Mouse (Mus musculus) CH12.LX (cell line): ENCODE measurements around the gene Prkce. TPM values are rescaled to one million over a fixed set of nuclear protein-coding genes. Genes with fewer than 3 reads are reported as not detected.
A peak's percentile ranks its signal among the peaks of the same experiment; 100 is the strongest.

ENCODE experiments used
- DNase-seq: peaks from one replicate; pipeline ENCODE4 v3.0.0-alpha.2; 2013; ENCODE audit errors: extremely low read depth
- H3K27ac ChIP-seq: 2 replicates; pipeline ENCODE4 v1.5.1; 2012; ENCODE audit warnings: low read depth, mild to moderate bottlenecking, control low read depth, moderate library complexity; ENCODE audit not compliant: insufficient read depth
- H3K27me3 ChIP-seq: replicated peaks from 2 replicates; pipeline ENCODE3; 2012; ENCODE audit warnings: inconsistent platforms
- H3K36me3 ChIP-seq, 2 experiments: replicated peaks in 1 of 2; 2 replicates each; pipeline versions ENCODE3 to v1.6.1; 2012; ENCODE audit warnings: inconsistent platforms in 1 of 2, low read length in 1 of 2, mild to moderate bottlenecking in 1 of 2, mixed read lengths in 1 of 2, moderate library complexity in 1 of 2; ENCODE audit not compliant: control insufficient read depth in 1 of 2, insufficient read depth in 1 of 2
- H3K4me1 ChIP-seq, 2 experiments: 2 replicates each; pipeline ENCODE4 v1.6.1; 2012; ENCODE audit warnings: inconsistent platforms in 1 of 2, moderate library complexity in 1 of 2; ENCODE audit not compliant: insufficient read depth in 2 of 2, control insufficient read depth in 1 of 2
- H3K4me2 ChIP-seq: 2 replicates; pipeline ENCODE4 v1.6.1; 2012; ENCODE audit warnings: low read depth, mild to moderate bottlenecking, control low read depth; ENCODE audit not compliant: poor library complexity, insufficient read depth, severe bottlenecking
- H3K4me3 ChIP-seq, 3 experiments: fragments of 150-350 bp in 1 of 3; sonication (generic) in 1 of 3; replicated peaks in 1 of 3; 2 replicates each; pipeline versions ENCODE3 to v1.5.1; 2011 to 2012; ENCODE audit warnings: low read depth in 2 of 3, low read length in 2 of 3, mild to moderate bottlenecking in 2 of 3, moderate library complexity in 2 of 3, control low read depth in 1 of 3, improper control_type of control experiment in 1 of 3, inconsistent platforms in 1 of 3, mixed read lengths in 1 of 3; ENCODE audit not compliant: poor library complexity in 1 of 3
- H3K79me2 ChIP-seq: replicated peaks from 2 replicates; pipeline ENCODE4 v1.6.1; 2012; ENCODE audit warnings: mild to moderate bottlenecking, moderate library complexity; ENCODE audit not compliant: control insufficient read depth, poor library complexity, insufficient read depth, severe bottlenecking; ENCODE audit errors: extremely low read depth
- H3K9ac ChIP-seq: 2 replicates; pipeline ENCODE4 v1.6.1; 2012; ENCODE audit warnings: low read depth, mild to moderate bottlenecking, control low read depth, moderate library complexity; ENCODE audit not compliant: insufficient read depth
- H3K9me3 ChIP-seq: replicated peaks from 2 replicates; pipeline ENCODE3; 2012; ENCODE audit warnings: low read length, inconsistent platforms, mixed read lengths
- BHLHE40 ChIP-seq: IDR thresholded peaks from 2 replicates; pipeline ENCODE4 v1.6.1; 2011; ENCODE audit warnings: mild to moderate bottlenecking, low read depth, low read length, improper control_type of control experiment
- CHD1 ChIP-seq: IDR thresholded peaks from 2 replicates; pipeline ENCODE4 v1.6.1; 2012; ENCODE audit warnings: low read depth, low read length, improper control_type of control experiment, inconsistent platforms
- CHD2 ChIP-seq: IDR thresholded peaks from 2 replicates; pipeline ENCODE4 v1.6.1; 2011; ENCODE audit warnings: low read length, improper control_type of control experiment
- CTCF ChIP-seq, 2 experiments: IDR thresholded peaks in 1 of 2; conservative IDR thresholded peaks in 1 of 2; 2 replicates each; pipeline ENCODE4 v1.5.1; 2011 to 2012; ENCODE audit warnings: low read depth in 2 of 2, low read length in 2 of 2, improper control_type of control experiment in 1 of 2, inconsistent platforms in 1 of 2, mild to moderate bottlenecking in 1 of 2, moderate library complexity in 1 of 2
- E2F4 ChIP-seq: IDR thresholded peaks from 2 replicates; pipeline ENCODE4 v1.6.1; 2011; ENCODE audit warnings: low read depth, low read length, improper control_type of control experiment; ENCODE audit not compliant: insufficient replicate concordance
- ELF1 ChIP-seq: IDR thresholded peaks from 2 replicates; pipeline ENCODE4 v1.6.1; 2014; ENCODE audit warnings: low read depth, mild to moderate bottlenecking, inconsistent platforms, low read length, improper control_type of control experiment
- EP300 ChIP-seq: IDR thresholded peaks from 2 replicates; pipeline ENCODE4 v1.6.1; 2011; ENCODE audit warnings: low read length, improper control_type of control experiment
- ETS1 ChIP-seq: conservative IDR thresholded peaks from 2 replicates; pipeline ENCODE4 v1.6.1; 2012; ENCODE audit warnings: low read depth, mild to moderate bottlenecking, inconsistent platforms, low read length, improper control_type of control experiment, moderate library complexity
- GABPA ChIP-seq: IDR thresholded peaks from 2 replicates; pipeline ENCODE4 v1.6.1; 2012; ENCODE audit warnings: low read depth, low read length, improper control_type of control experiment, inconsistent platforms; ENCODE audit not compliant: insufficient replicate concordance
- HCFC1 ChIP-seq: IDR thresholded peaks from 2 replicates; pipeline ENCODE4 v1.6.1; 2012; ENCODE audit warnings: low read depth, mild to moderate bottlenecking, inconsistent platforms, low read length, improper control_type of control experiment
- IRF4 ChIP-seq: IDR thresholded peaks from 2 replicates; pipeline ENCODE4 v1.6.1; 2014; ENCODE audit warnings: low read depth, mild to moderate bottlenecking, inconsistent platforms, low read length, improper control_type of control experiment
- JUN ChIP-seq: IDR thresholded peaks from 2 replicates; pipeline ENCODE4 v1.6.1; 2011; ENCODE audit warnings: low read depth, mild to moderate bottlenecking, low read length, improper control_type of control experiment, moderate library complexity; ENCODE audit not compliant: insufficient read depth
- JUND ChIP-seq: conservative IDR thresholded peaks from 2 replicates; pipeline ENCODE4 v1.6.1; 2011; ENCODE audit warnings: low read depth, low read length, improper control_type of control experiment
- KAT2A ChIP-seq: IDR thresholded peaks from 2 replicates; pipeline ENCODE4 v1.6.1; 2012; ENCODE audit warnings: low read length, improper control_type of control experiment, inconsistent platforms; ENCODE audit not compliant: insufficient replicate concordance
- MAFK ChIP-seq: IDR thresholded peaks from 2 replicates; pipeline ENCODE4 v1.6.1; 2011; ENCODE audit warnings: low read length, improper control_type of control experiment; ENCODE audit not compliant: insufficient replicate concordance
- MAX ChIP-seq: IDR thresholded peaks from 2 replicates; pipeline ENCODE4 v1.6.1; 2011; ENCODE audit warnings: low read length, improper control_type of control experiment
- MAZ ChIP-seq: IDR thresholded peaks from 2 replicates; pipeline ENCODE4 v1.6.1; 2012; ENCODE audit warnings: low read depth, mild to moderate bottlenecking, inconsistent platforms, low read length, improper control_type of control experiment, moderate library complexity
- MEF2A ChIP-seq: IDR thresholded peaks from 2 replicates; pipeline ENCODE4 v1.6.1; 2014; ENCODE audit warnings: low read depth, mild to moderate bottlenecking, inconsistent platforms, low read length, improper control_type of control experiment, borderline replicate concordance
- MXI1 ChIP-seq: IDR thresholded peaks from 2 replicates; pipeline ENCODE4 v1.6.1; 2011; ENCODE audit warnings: mild to moderate bottlenecking, low read depth, low read length, improper control_type of control experiment
- MYC ChIP-seq: IDR thresholded peaks from 2 replicates; pipeline ENCODE4 v1.6.1; 2011; ENCODE audit warnings: low read depth, mild to moderate bottlenecking, improper control_type of control experiment, low read length
- NELFE ChIP-seq: IDR thresholded peaks from 2 replicates; pipeline ENCODE4 v1.6.1; 2011; ENCODE audit warnings: low read depth, low read length, improper control_type of control experiment
- NRF1 ChIP-seq: IDR thresholded peaks from 2 replicates; pipeline ENCODE4 v1.6.1; 2014; ENCODE audit warnings: low read depth, mild to moderate bottlenecking, inconsistent platforms, low read length, improper control_type of control experiment, moderate library complexity
- PAX5 ChIP-seq: IDR thresholded peaks from 2 replicates; pipeline ENCODE4 v1.6.1; 2012; ENCODE audit warnings: low read length, inconsistent platforms, mixed read lengths
- POLR2A ChIP-seq: IDR thresholded peaks from 2 replicates; pipeline ENCODE4 v1.6.1; 2011; ENCODE audit warnings: low read depth, mild to moderate bottlenecking, improper control_type of control experiment, low read length
- POLR2AphosphoS2 ChIP-seq: IDR thresholded peaks from 2 replicates; pipeline ENCODE4 v1.6.1; 2011; ENCODE audit warnings: low read depth, low read length, improper control_type of control experiment
- RAD21 ChIP-seq: IDR thresholded peaks from 2 replicates; pipeline ENCODE4 v1.6.1; 2011; ENCODE audit warnings: low read depth, mild to moderate bottlenecking, low read length, improper control_type of control experiment, moderate library complexity
- RCOR1 ChIP-seq: conservative IDR thresholded peaks from 2 replicates; pipeline ENCODE4 v1.6.1; 2012; ENCODE audit warnings: low read depth, mild to moderate bottlenecking, inconsistent platforms, low read length, improper control_type of control experiment
- SIN3A ChIP-seq: IDR thresholded peaks from 2 replicates; pipeline ENCODE4 v1.6.1; 2012; ENCODE audit warnings: low read length, improper control_type of control experiment, inconsistent platforms
- SMC3 ChIP-seq: IDR thresholded peaks from 2 replicates; pipeline ENCODE4 v1.6.1; 2011; ENCODE audit warnings: low read depth, low read length, improper control_type of control experiment
- TBP ChIP-seq: conservative IDR thresholded peaks from 2 replicates; pipeline ENCODE4 v1.6.1; 2011; ENCODE audit warnings: low read depth, low read length, improper control_type of control experiment
- TCF12 ChIP-seq: IDR thresholded peaks from 2 replicates; pipeline ENCODE4 v1.6.1; 2014; ENCODE audit warnings: low read depth, mild to moderate bottlenecking, inconsistent platforms, low read length, improper control_type of control experiment
- UBTF ChIP-seq: IDR thresholded peaks from 2 replicates; pipeline ENCODE4 v1.6.1; 2012; ENCODE audit warnings: low read depth, mild to moderate bottlenecking, inconsistent platforms, low read length, improper control_type of control experiment, moderate library complexity
- USF1 ChIP-seq: IDR thresholded peaks from 2 replicates; pipeline ENCODE4 v1.6.1; 2014; ENCODE audit warnings: low read depth, mild to moderate bottlenecking, inconsistent platforms, low read length, improper control_type of control experiment
- USF2 ChIP-seq: conservative IDR thresholded peaks from 2 replicates; pipeline ENCODE4 v1.6.1; 2011; ENCODE audit warnings: low read depth, low read length, improper control_type of control experiment
- ZC3H11A ChIP-seq: IDR thresholded peaks from 2 replicates; pipeline ENCODE4 v1.6.1; 2012; ENCODE audit warnings: low read depth, mild to moderate bottlenecking, inconsistent platforms, low read length, improper control_type of control experiment
- ZKSCAN1 ChIP-seq: IDR thresholded peaks from 2 replicates; pipeline ENCODE4 v1.6.1; 2012; ENCODE audit warnings: low read depth, inconsistent platforms, low read length, improper control_type of control experiment, borderline replicate concordance
- ZMIZ1 ChIP-seq: IDR thresholded peaks from 2 replicates; pipeline ENCODE4 v1.6.1; 2012; ENCODE audit warnings: low read depth, mild to moderate bottlenecking, inconsistent platforms, low read length, improper control_type of control experiment
- ZNF384 ChIP-seq: IDR thresholded peaks from 2 replicates; pipeline ENCODE4 v1.6.1; 2012; ENCODE audit warnings: low read depth, low read length, improper control_type of control experiment, inconsistent platforms
- dilution Hi-C: fragments of 300-500 bp; cut with MboI; formaldehyde crosslinking; loops from 2 replicates; pipeline ENCODE4 v1.14.3; 2020; ENCODE audit warnings: low sequenced_read_pairs; ENCODE audit not compliant: extremely low pct_unique_long_range_greater_than_20kb, extremely low pct_ligation_motif_present
- in situ Hi-C: fragments of 300-500 bp; cut with MboI; formaldehyde crosslinking; loops from 3 replicates; pipeline ENCODE4 v1.14.3; 2019; ENCODE audit warnings: low sequenced_read_pairs, low pct_ligation_motif_present, low pct_unique_long_range_greater_than_20kb, mixed read lengths
- polyA plus RNA-seq: library from polyadenylated mRNA; unstranded; fragments of >175 nt; gene quantifications from 2 replicates; pipeline ENCODE4 v1.2.1, GENCODE M21; 2012; ENCODE audit warnings: low read depth; ENCODE audit not compliant: insufficient read length
- total RNA-seq, 2 experiments: library from RNA; depleted of rRNA; stranded (reverse); fragments of 300-350 nt in 1 of 2; fragments of >200 nt in 1 of 2; gene quantifications; 2 replicates each; pipeline ENCODE4 v1.2.3; 2012 to 2014

Prkce gene
- total and polyA plus RNA-seq, 3 experiments: 4.1 to 13.2 (median 11.4) TPM

GRCm38 (mm10) chr17:86447101-86447598 lies 279.6 kb downstream of the Prkce start:
- Histone ChIP-seq H3K9me3 (peaks cover 7% of the 10 kb centered on the region), H3K79me2 (peaks cover 4% of the 10 kb centered on the region; the same call in 1 of the 2 replicates), H3K27me3 (no peaks in the 10 kb centered on the region), H3K4me3 (no peak overlapping the region), H3K9ac (0 out of 2 replicates have a peak overlapping the region, but pooled peaks have one; percentile 26), H3K36me3 (no peaks in the 10 kb centered on the region), H3K4me2 (peak overlapping the region; percentile 49; the same call in 1 of the 2 replicates), H3K27ac (peak overlapping the region; percentile 85)
- in situ Hi-C loops (loop anchor here (10.0 to 25.0 kb wide), 2 partner anchors 282 to 560 kb away; partner anchors contain the start of gene Prkce), dilution Hi-C loops (no loop called here)
- peak; percentile 80 for DNase-seq
- TF ChIP-seq IRF4 (peak; percentile 80), JUN (no peak), ELF1 (peak; percentile 72), BHLHE40 (peak; percentile 98), RAD21 (no peak; the same call in 1 of the 2 replicates), MXI1 (peak; percentile 73; the same call in 1 of the 2 replicates), CTCF (conservative IDR thresholded peaks at IDR 0.05 in 1 of 2, IDR thresholded peaks at IDR 0.05 in 1 of 2; ENCODE audit: low read depth in 2 of 2, low read length in 2 of 2) (no peak), MAX (peak; percentile 84), MAFK (0 out of 2 replicates have a peak, but pooled peaks have one; percentile 31), EP300 (peak; percentile 88), POLR2A (no peak), MYC (peak; percentile 93), KAT2A (no peak), HCFC1 (peak; percentile 34; the same call in 1 of the 2 replicates), MEF2A (peak; percentile 76), ZC3H11A (no peak), SMC3 (no peak), ZMIZ1 (no peak), POLR2AphosphoS2 (no peak), NRF1 (no peak), PAX5 (no peak), TCF12 (peak; percentile 69; the same call in 1 of the 2 replicates), ETS1 (peak; percentile 87), CHD1 (no peak), NELFE (no peak), USF2 (no peak; the same call in 1 of the 2 replicates), JUND (0 out of 2 replicates have a peak, but pooled peaks have one; percentile 13), GABPA (no peak), CHD2 (peak; percentile 66), ZNF384 (peak; percentile 96), UBTF (0 out of 2 replicates have a peak, but pooled peaks have one; percentile 59), ZKSCAN1 (no peak), TBP (no peak), E2F4 (no peak), USF1 (peak; percentile 59), MAZ (0 out of 2 replicates have a peak, but pooled peaks have one; percentile 45), RCOR1 (peak; percentile 85; the same call in 1 of the 2 replicates), SIN3A (peak; percentile 75; the same call in 1 of the 2 replicates)
- TF ChIP-seq, all 38 proteins: peak for 20
- H3K4me1 ChIP-seq: peaks cover 27 to 48% of the 10 kb centered on the region in 2 experiments
